Mouse (Mus musculus) testis, adult 2 months (tissue): ENCODE measurements around the gene Cubn.

Source experiments
- CTCF ChIP-seq: fragments of 200-500 bp; IDR thresholded peaks from 2 replicates; pipeline ENCODE4 v1.5.1; 2012; ENCODE audit warnings: low read depth, mild to moderate bottlenecking, inconsistent platforms, low read length, moderate library complexity; ENCODE audit not compliant: control insufficient read depth, insufficient read depth, insufficient replicate concordance
- POLR2A ChIP-seq: fragments of 200-500 bp; IDR thresholded peaks from 2 replicates; pipeline ENCODE4 v1.6.1; 2012; ENCODE audit warnings: low read depth, mild to moderate bottlenecking, inconsistent platforms, low read length, moderate library complexity; ENCODE audit not compliant: control insufficient read depth

DNA sequence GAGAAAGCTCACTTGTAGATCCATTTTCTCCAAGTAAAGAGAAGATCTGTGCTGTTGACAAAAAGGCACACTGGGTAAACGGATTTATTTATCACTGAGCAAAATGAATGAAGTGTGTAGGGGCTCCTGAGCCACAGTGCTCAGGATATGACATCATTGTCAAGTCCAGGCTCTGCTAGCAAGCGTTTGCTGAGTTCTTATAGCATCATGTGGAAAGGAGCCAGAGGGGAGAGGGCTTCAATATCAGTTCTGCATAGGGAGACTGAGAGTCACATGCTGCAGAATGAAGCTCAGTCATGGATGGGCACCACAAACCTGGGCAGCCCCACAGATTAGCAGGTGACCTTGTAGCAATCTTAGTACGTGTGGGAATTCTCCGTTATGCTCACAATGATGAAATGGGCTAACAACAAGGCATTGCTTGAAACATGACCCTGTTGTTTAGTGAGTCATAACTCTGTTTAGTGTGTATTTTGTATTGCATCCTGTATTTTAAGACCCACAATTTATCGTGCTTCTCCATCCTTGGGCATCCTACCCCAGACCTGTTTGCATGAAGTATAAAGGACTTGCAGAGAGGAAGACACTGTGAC is 92.0 kb downstream of the Cubn start:
- TF ChIP-seq POLR2A (no peak), CTCF (no peak)
